Mouse (Mus musculus): ENCODE results near the gene Olfr110. TPM values are rescaled to one million over a fixed set of nuclear protein-coding genes. Genes with fewer than 3 reads are reported as not detected.
"Not testable (repeated sequence)": the region's sequence is repeated elsewhere in the genome, so short reads cannot be mapped to it uniquely, and the experiment has no call there.

Olfr110 gene
- not detected in 2 replicates for polyA plus RNA-seq (2015; fragmentation: Nextera tagmentation; extraction: Ambion mirVana)

- no peak within 1 kb of the TSS for H3K9ac ChIP-seq
- no peak within 1 kb of the TSS for H3K27ac ChIP-seq
- no peaks in the 10 kb centered on the region for H3K36me3 ChIP-seq
- no peak within 1 kb of the TSS for H3K4me2 ChIP-seq
- no peaks in the 10 kb centered on the region for H3K9me3 ChIP-seq
- H3K4me1 ChIP-seq = no peaks in the 10 kb centered on the region
- no peak within 1 kb of the TSS for H3K4me3 ChIP-seq
- H3K27me3 ChIP-seq = no peaks in the 10 kb centered on the region
- ATAC-seq (ENCODE audit: borderline replicate concordance, extremely low read depth, low FRiP score, low TSS enrichment) = no peak
- WGBS = 32% methylated on average over 1 of the region's 1 CpGs
Observed at GRCm38 (mm10) chr17:37491930-37492518, at the start of gene Olfr110. Gene Olfr110, plus strand, starts transcription at chr17:37492468.

- no peaks in the 10 kb centered on the region for H3K27me3 ChIP-seq
- WGBS = 81% methylated on average over 1 of the region's 1 CpGs
- no peaks in the 10 kb centered on the region for H3K4me1 ChIP-seq
- no peak within 1 kb of the TSS for H3K9ac ChIP-seq
- H3K36me3 ChIP-seq = no peaks in the 10 kb centered on the region
- no peak within 1 kb of the TSS for H3K27ac ChIP-seq
- no peaks in the 10 kb centered on the region for H3K9me3 ChIP-seq
- no peak within 1 kb of the TSS for H3K4me3 ChIP-seq
- ATAC-seq (ENCODE audit: borderline replicate concordance, extremely low read depth, low FRiP score, low TSS enrichment) = no peak
- no peak within 1 kb of the TSS for H3K4me2 ChIP-seq
Observed at GRCm38 (mm10) chr17:37445180-37445579, 47.1 kb upstream of the Olfr110 start, which contains the start of gene Olfr108. Gene Olfr108, plus strand, starts transcription at chr17:37445480.

DNA sequence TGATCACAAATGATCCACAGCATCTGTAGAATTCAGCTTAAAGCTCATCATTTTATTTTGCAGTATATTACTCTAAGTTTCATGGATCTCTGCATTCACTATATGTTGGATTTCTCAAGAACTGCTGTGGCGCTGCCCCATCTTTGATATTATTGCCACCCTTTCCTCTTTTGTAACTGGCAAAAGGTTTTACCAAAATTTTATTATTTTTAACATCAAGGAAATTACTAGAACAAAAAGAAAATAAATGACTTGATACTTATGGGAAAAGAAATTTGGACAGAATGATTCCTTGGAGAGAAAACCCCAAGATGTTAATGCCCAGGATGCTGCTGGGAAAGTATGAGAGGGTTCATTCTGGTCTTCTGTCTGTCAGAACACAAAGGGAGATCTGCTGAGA, 33.7 kb upstream of the Olfr110 start, which contains the start of gene Olfr109:
Olfr109 (plus strand) TSS at position 301 of the 400 bp plus-strand sequence.
- ATAC-seq (ENCODE audit: borderline replicate concordance, extremely low read depth, low FRiP score, low TSS enrichment) = no peak
- 93% methylated on average over 1 of the region's 1 CpGs for WGBS

GRCm38 (mm10) chr17:37483452-37483851, 8.8 kb upstream of the Olfr110 start, which contains the start of gene H2-M2:
Gene H2-M2, minus strand, starts transcription at chr17:37483552.
- ATAC-seq (ENCODE audit: borderline replicate concordance, extremely low read depth, low FRiP score, low TSS enrichment) = no peak

More for the DNA sequence above, 33.7 kb upstream of the Olfr110 start, which contains the start of gene Olfr109:
- no peaks in the 10 kb centered on the region for H3K4me1 ChIP-seq
- no peak within 1 kb of the TSS for H3K4me2 ChIP-seq
- no peaks in the 10 kb centered on the region for H3K27me3 ChIP-seq
- no peaks in the 10 kb centered on the region for H3K9me3 ChIP-seq
- no peak within 1 kb of the TSS for H3K27ac ChIP-seq
- no peak within 1 kb of the TSS for H3K4me3 ChIP-seq
- no peak within 1 kb of the TSS for H3K9ac ChIP-seq
- no peaks in the 10 kb centered on the region for H3K36me3 ChIP-seq

GRCm38 (mm10) chr17:37507730-37508129, 15.5 kb downstream of the Olfr110 start, which contains the start of gene Olfr111:
Gene Olfr111, plus strand, starts transcription at chr17:37508030.
- H3K27me3 ChIP-seq = no peaks in the 10 kb centered on the region
- H3K4me2 ChIP-seq = no peak within 1 kb of the TSS
- no peaks in the 10 kb centered on the region for H3K36me3 ChIP-seq
- H3K9me3 ChIP-seq = no peaks in the 10 kb centered on the region
- no peak for ATAC-seq (ENCODE audit: borderline replicate concordance, extremely low read depth, low FRiP score, low TSS enrichment)
- no peaks in the 10 kb centered on the region for H3K4me1 ChIP-seq
- no peak within 1 kb of the TSS for H3K27ac ChIP-seq
- whole genome bisulfite sequencing = 87% methylated on average over 4 of the region's 4 CpGs
- H3K9ac ChIP-seq = no peak within 1 kb of the TSS
- H3K4me3 ChIP-seq = no peak within 1 kb of the TSS

More at GRCm38 (mm10) chr17:37483452-37483851, 8.8 kb upstream of the Olfr110 start, which contains the start of gene H2-M2:
- Histone ChIP-seq H3K4me3 (no peak within 1 kb of the TSS), H3K36me3 (no peaks in the 10 kb centered on the region), H3K27me3 (no peaks in the 10 kb centered on the region), H3K27ac (no peak within 1 kb of the TSS), H3K9me3 (no peaks in the 10 kb centered on the region), H3K4me2 (no peak within 1 kb of the TSS), H3K9ac (no peak within 1 kb of the TSS), H3K4me1 (no peaks in the 10 kb centered on the region)
- 76% methylated on average over 2 of the region's 2 CpGs for WGBS

GRCm38 (mm10) chr17:37524612-37525011, 32.3 kb downstream of the Olfr110 start:
- H3K36me3 ChIP-seq; H3K9ac ChIP-seq; H3K4me1 ChIP-seq; H3K9me3 ChIP-seq; ATAC-seq (ENCODE audit: borderline replicate concordance, extremely low read depth, low FRiP score, low TSS enrichment); H3K27me3 ChIP-seq; H3K4me2 ChIP-seq; H3K4me3 ChIP-seq; H3K27ac ChIP-seq: not testable (repeated sequence)

DNA sequence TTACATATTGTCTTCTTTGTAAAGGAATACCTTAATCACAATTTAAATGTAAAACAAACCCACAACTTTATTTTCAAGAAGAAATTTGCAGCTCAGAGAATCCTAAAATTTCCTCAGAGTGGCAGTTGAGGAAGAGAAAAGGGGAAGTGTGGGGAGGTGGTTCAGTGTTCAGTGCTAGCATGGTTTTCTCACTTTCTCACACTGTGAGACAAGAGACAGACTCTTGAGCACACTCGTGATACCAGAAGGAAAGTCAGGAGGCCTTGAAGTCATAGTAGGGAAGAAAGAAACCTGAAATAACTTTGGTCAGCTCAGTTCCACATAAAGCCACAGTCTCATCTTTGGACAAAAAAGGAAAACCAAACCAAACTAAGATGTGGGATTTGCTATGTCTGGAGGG, 33.2 kb downstream of the Olfr110 start:
- H3K27me3 ChIP-seq; ATAC-seq (ENCODE audit: borderline replicate concordance, extremely low read depth, low FRiP score, low TSS enrichment); H3K4me2 ChIP-seq; H3K27ac ChIP-seq; H3K9me3 ChIP-seq; H3K36me3 ChIP-seq; H3K4me3 ChIP-seq; H3K9ac ChIP-seq; H3K4me1 ChIP-seq: not testable (repeated sequence)
- WGBS = 56% methylated on average over 1 of the region's 1 CpGs

DNA sequence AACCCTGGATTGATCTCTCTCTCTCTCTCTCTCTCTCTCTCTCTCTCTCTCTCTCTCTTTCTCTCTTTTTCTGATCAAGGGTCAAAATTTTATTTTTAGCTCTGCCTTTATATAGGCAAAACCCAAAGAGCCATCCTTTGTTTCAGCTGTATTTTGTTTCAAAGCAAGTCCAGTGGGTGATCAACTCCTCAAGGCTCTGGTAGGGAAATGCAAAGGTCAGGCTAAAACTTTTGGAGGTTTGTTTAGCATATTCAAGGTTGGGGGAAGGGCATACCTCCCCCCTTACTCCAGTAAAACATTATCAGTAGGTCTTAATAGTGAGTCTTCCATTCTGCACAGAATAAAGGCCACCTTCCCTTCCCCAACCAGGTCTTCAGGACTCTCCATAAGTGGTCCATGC, 42.9 kb downstream of the Olfr110 start:
- H3K36me3 ChIP-seq = no peaks in the 10 kb centered on the region
- ATAC-seq (ENCODE audit: borderline replicate concordance, extremely low read depth, low FRiP score, low TSS enrichment) = no peak
- H3K4me2 ChIP-seq = no peak overlapping the region
- H3K9me3 ChIP-seq = no peaks in the 10 kb centered on the region
- H3K27ac ChIP-seq = no peak overlapping the region
- H3K4me3 ChIP-seq = no peak overlapping the region
- no peak overlapping the region for H3K9ac ChIP-seq
- no peaks in the 10 kb centered on the region for H3K4me1 ChIP-seq
- H3K27me3 ChIP-seq = no peaks in the 10 kb centered on the region

GRCm38 (mm10) chr17:37538416-37538815, 46.1 kb downstream of the Olfr110 start:
- H3K4me1 ChIP-seq; H3K27ac ChIP-seq; ATAC-seq (ENCODE audit: borderline replicate concordance, extremely low read depth, low FRiP score, low TSS enrichment); H3K4me3 ChIP-seq; H3K9me3 ChIP-seq; H3K9ac ChIP-seq; H3K27me3 ChIP-seq; H3K36me3 ChIP-seq; H3K4me2 ChIP-seq: not testable (repeated sequence)
- WGBS = 47% methylated on average over 1 of the region's 1 CpGs

DNA sequence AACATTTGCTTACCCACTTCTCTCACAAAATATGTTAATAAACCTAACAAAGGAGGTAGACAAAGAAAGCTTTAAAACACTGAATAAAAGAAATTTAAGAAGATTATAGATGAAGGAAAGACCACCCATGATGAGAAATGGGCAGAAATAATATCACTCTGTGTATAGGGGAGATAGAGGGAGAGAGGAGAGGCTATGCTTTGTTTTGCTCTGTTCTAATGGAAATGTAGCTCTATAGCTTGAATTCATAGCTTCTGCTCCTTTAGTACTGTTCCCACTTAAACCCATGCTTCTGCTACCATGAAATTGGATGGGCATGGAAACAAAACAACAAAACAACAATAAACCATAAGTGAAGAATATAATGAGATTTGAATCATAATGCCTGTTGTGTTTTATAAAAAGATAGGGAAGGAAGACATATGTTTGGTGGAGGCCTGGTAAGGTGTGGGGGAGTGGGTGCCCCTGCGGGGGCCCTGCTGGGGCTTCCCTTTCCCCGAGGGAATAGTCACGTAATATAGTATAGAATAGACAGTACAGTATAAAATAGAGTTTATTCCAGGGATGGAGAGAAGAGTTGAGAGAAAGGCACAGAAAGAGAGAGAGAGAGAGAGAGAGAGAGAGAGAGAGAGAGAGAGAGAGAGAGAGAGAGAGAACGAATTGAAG, 49.3 kb downstream of the Olfr110 start:
- no peak for ATAC-seq (ENCODE audit: borderline replicate concordance, extremely low read depth, low FRiP score, low TSS enrichment)

DNA sequence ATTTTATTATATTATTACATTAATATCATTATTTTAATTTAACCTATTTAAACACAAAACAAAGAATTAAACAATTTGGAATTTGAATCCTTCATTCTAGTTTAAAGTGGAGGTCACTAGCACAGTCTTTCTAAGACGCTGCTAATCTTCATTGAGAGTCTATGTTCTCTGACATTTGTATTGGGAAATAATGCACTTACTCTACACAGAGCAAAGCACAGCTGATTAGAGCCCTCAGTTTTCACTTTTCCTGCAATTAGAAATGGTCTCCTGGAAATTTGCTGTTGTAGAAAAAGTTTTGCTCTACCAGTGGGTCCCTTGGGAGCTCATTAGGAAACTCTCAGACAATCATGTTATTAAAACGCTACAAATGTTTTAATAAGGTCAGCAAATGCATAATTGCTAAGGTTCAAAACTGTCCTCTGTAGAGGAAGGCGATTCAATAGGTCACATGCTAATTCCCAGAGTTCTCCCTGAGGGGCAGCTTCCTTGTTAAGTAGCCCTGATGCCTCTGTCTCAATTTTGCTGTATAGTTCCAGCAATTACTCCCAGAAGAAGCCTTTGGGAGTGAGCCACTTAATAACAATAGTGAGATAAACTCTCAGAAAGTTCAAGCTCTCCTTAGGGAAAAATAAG, 51.6 kb downstream of the Olfr110 start:
- no peak for ATAC-seq (ENCODE audit: borderline replicate concordance, extremely low read depth, low FRiP score, low TSS enrichment)
- Histone ChIP-seq H3K27me3 (no peaks in the 10 kb centered on the region), H3K27ac (no peak overlapping the region), H3K36me3 (no peaks in the 10 kb centered on the region), H3K9me3 (no peaks in the 10 kb centered on the region), H3K4me2 (no peak overlapping the region), H3K4me1 (no peaks in the 10 kb centered on the region), H3K9ac (no peak overlapping the region), H3K4me3 (no peak overlapping the region)
- WGBS = 64% methylated on average over 3 of the region's 3 CpGs

More for the DNA sequence above, 49.3 kb downstream of the Olfr110 start:
- H3K9me3 ChIP-seq = no peaks in the 10 kb centered on the region
- H3K4me2 ChIP-seq = no peak overlapping the region
- no peaks in the 10 kb centered on the region for H3K4me1 ChIP-seq
- H3K9ac ChIP-seq = no peak overlapping the region
- H3K27ac ChIP-seq = no peak overlapping the region
- no peaks in the 10 kb centered on the region for H3K36me3 ChIP-seq
- H3K27me3 ChIP-seq = no peaks in the 10 kb centered on the region
- WGBS = 67% methylated on average over 4 of the region's 4 CpGs
- H3K4me3 ChIP-seq = no peak overlapping the region
